Mouse (Mus musculus): ENCODE data around the gene Vmn1r22.
"Not testable (repeated sequence)": the region's sequence is repeated elsewhere in the genome, so short reads cannot be mapped to it uniquely, and the experiment has no call there.

Gene Vmn1r22

GRCm38 (mm10) chr6:57907928-57908327 lies at the start of gene Vmn1r22:
Gene Vmn1r22, minus strand, starts transcription at chr6:57908028.
- DNase-seq = no peak

- no peak for DNase-seq
These were observed 18.9 kb upstream of the Vmn1r22 start, which contains the start of gene Vmn1r23 for GRCm38 (mm10) chr6:57926738-57927137. Gene Vmn1r23, minus strand, starts transcription at chr6:57926838.

GRCm38 (mm10) chr6:57859043-57860042 lies 48.5 kb downstream of the Vmn1r22 start:
- DNase-seq = peak; percentile 6

- DNase-seq = not testable (repeated sequence)
These were observed 56.7 kb downstream of the Vmn1r22 start for GRCm38 (mm10) chr6:57851177-57851576.

- no peak for DNase-seq
These were observed 57.5 kb downstream of the Vmn1r22 start, which contains the start of gene Vmn1r21 for GRCm38 (mm10) chr6:57850286-57850685. Gene Vmn1r21, minus strand, starts transcription at chr6:57850343.

Data from right cerebral cortex, postnatal 4 days (tissue).